Mouse (Mus musculus) limb, embryonic 10.5 days (tissue): Measurements from ENCODE around the gene Rtf1. TPM values are rescaled to one million over a fixed set of nuclear protein-coding genes. Genes with fewer than 3 reads are reported as not detected.
"Not testable (repeated sequence)": the region's sequence is repeated elsewhere in the genome, so short reads cannot be mapped to it uniquely, and the experiment has no call there.

ENCODE experiments used
- DNase-seq: peaks from one replicate; pipeline ENCODE4 v3.0.0-alpha.2; 2017; ENCODE audit warnings: low spot score
- H3K27ac ChIP-seq: fragments of 300-500 bp; sonication (generic); 2 replicates; pipeline ENCODE4 v1.5.1; 2016; ENCODE audit warnings: mild to moderate bottlenecking
- H3K27me3 ChIP-seq: fragments of 300-500 bp; sonication (generic); 2 replicates; pipeline ENCODE4 v1.6.1; 2016; ENCODE audit warnings: low read depth, mild to moderate bottlenecking; ENCODE audit not compliant: poor library complexity, severe bottlenecking
- H3K36me3 ChIP-seq: fragments of 300-500 bp; sonication (generic); 2 replicates; pipeline ENCODE4 v1.6.1; 2016; ENCODE audit warnings: mild to moderate bottlenecking, moderate library complexity
- H3K4me1 ChIP-seq: fragments of 300-500 bp; sonication (generic); 2 replicates; pipeline ENCODE4 v1.6.1; 2016
- H3K4me3 ChIP-seq: fragments of 300-500 bp; sonication (generic); 2 replicates; pipeline ENCODE4 v1.5.1; 2016; ENCODE audit warnings: mild to moderate bottlenecking, moderate library complexity
- H3K9me3 ChIP-seq: fragments of 300-500 bp; sonication (generic); replicated peaks from 2 replicates; pipeline ENCODE4 v1.6.1; 2016; ENCODE audit warnings: mild to moderate bottlenecking
- WGBS: fragments of 180-500 bp; shearing (Covaris S2); methylation state at CpG from one replicate; pipeline ENCODE4 v1.1.7; 2016; 5-methylcytosine and 5-hydroxymethylcytosine counted together
- polyA plus RNA-seq: library from polyadenylated mRNA; unstranded; fragments of >200 nt; fragmentation: Nextera tagmentation; extraction: Ambion mirVana; gene quantifications from 2 replicates; pipeline ENCODE4 v1.2.1, GENCODE M21; 2016

Gene Rtf1
- polyA plus RNA-seq, 1 experiment from 2014 or later: 65.4 TPM

DNA sequence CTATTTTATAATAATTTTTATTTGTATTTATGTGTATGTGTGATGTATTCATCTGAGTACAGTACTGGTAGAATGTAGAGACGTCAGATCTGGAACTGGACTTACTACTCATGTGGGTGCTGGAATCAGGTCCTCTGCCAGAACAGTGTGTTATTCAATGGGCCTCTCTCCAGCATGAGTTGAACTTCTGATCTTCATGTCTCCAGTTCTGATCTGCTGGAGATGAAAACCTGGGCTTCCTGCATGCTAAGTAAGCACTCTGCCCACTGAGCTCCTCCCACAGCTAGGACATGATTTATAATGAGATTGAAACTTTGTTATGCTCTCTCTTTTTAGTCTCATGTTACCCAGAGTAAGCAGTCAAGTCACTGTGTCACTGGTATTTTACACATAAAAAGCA lies 21.2 kb downstream of the Rtf1 start:
- WGBS: 91% methylated on average over 1 of the region's 1 CpGs

DNA sequence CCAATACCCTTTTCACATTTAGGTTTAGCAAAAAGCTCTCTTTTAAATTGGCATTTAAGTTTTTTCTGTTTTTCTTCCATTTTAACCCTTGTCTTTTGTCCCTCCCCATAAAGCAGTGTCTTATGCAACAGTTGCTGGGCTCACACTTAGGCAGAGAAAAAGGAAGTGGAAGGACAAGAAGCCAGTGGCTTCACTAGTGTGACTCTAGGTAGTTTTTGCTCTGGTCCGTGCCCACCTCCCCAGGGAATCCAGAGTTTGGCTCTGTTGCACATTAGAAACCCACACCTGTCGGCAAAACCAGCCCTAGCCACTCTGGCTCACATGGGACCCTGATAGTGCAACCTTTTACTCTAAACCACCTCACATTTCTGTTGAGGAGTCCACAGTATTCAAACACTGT lies 23.6 kb downstream of the Rtf1 start:
- DNase-seq: no peak
- H3K4me1 ChIP-seq: no peaks in the 10 kb centered on the region
- peaks cover 76% of the 10 kb centered on the region for H3K36me3 ChIP-seq
- H3K27me3 ChIP-seq: no peaks in the 10 kb centered on the region
- H3K4me3 ChIP-seq: no peak overlapping the region
- H3K27ac ChIP-seq: no peak overlapping the region
- H3K9me3 ChIP-seq: no peaks in the 10 kb centered on the region
- 92% methylated on average over 2 of the region's 2 CpGs for WGBS

More for the DNA sequence above, 21.2 kb downstream of the Rtf1 start:
- H3K27ac ChIP-seq: no peak overlapping the region
- no peaks in the 10 kb centered on the region for H3K9me3 ChIP-seq
- DNase-seq: no peak
- no peak overlapping the region for H3K4me3 ChIP-seq
- no peaks in the 10 kb centered on the region for H3K27me3 ChIP-seq
- H3K4me1 ChIP-seq: no peaks in the 10 kb centered on the region
- H3K36me3 ChIP-seq: peaks cover 70% of the 10 kb centered on the region

GRCm38 (mm10) chr2:119699962-119700361 lies 25.1 kb downstream of the Rtf1 start:
- Histone ChIP-seq H3K9me3 (no peaks in the 10 kb centered on the region), H3K27ac (no peak overlapping the region), H3K4me1 (no peaks in the 10 kb centered on the region), H3K36me3 (peaks cover 75% of the 10 kb centered on the region), H3K27me3 (no peaks in the 10 kb centered on the region), H3K4me3 (no peak overlapping the region)
- DNase-seq: no peak
- WGBS: 92% methylated on average over 3 of the region's 3 CpGs

DNA sequence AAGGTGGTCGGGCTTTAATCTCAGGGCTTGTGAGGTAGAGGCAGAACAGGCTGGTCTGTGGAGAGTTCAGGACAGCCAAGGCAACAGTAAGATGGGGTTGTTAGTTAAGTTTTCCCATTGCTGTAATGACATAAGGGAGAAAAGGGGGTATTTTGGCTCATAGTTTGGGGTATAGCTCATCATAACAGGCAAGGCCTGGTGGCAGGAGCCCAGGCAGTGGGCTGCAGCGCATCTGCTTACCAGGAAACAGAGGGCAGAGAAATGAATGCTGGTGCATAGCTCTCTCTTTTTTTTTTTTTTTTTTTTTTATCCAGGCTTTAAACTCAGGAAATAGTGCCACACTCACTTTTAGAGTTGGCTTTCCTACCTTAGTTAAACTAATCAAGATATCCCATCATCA lies 28.3 kb downstream of the Rtf1 start:
- WGBS: 88% methylated on average over 2 of the region's 2 CpGs

GRCm38 (mm10) chr2:119707676-119708075 lies 32.8 kb downstream of the Rtf1 start:
- WGBS: 87% methylated on average over 3 of the region's 3 CpGs
- H3K9me3 ChIP-seq: no peaks in the 10 kb centered on the region

More for the DNA sequence above, 28.3 kb downstream of the Rtf1 start:
- H3K4me3 ChIP-seq: no peak overlapping the region
- H3K4me1 ChIP-seq: no peaks in the 10 kb centered on the region
- H3K27me3 ChIP-seq: no peaks in the 10 kb centered on the region
- H3K9me3 ChIP-seq: no peaks in the 10 kb centered on the region
- no peak for DNase-seq
- H3K36me3 ChIP-seq: peaks cover 85% of the 10 kb centered on the region
- no peak overlapping the region for H3K27ac ChIP-seq

DNA sequence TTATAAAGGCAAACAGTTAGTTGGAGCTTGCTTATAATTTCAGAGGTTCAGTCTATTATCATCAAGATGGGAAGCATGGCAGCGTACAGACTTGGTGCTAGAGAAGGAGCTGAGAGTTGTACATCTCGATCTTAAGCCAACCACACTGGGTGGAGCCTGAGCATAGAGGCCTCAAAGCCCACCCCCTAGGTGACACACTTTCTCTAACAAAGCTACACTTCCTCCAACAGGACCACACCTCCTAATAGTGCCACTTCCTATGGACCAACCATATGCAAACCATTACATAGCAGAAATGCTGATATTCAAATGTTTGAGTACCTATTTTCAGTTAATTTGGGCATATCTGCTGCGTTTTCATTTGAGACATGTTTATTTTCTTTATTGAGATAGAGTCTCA lies 35.1 kb downstream of the Rtf1 start:
- H3K9me3 ChIP-seq: no peaks in the 10 kb centered on the region
- H3K4me3 ChIP-seq: no peak overlapping the region
- no peaks in the 10 kb centered on the region for H3K27me3 ChIP-seq
- 93% methylated on average over 3 of the region's 3 CpGs for WGBS
- peaks cover 93% of the 10 kb centered on the region for H3K36me3 ChIP-seq
- no peak for DNase-seq
- H3K27ac ChIP-seq: no peak overlapping the region
- no peaks in the 10 kb centered on the region for H3K4me1 ChIP-seq

More at GRCm38 (mm10) chr2:119707676-119708075, 32.8 kb downstream of the Rtf1 start:
- H3K4me1 ChIP-seq: no peaks in the 10 kb centered on the region
- DNase-seq: no peak
- H3K36me3 ChIP-seq: peaks cover 94% of the 10 kb centered on the region
- no peak overlapping the region for H3K4me3 ChIP-seq
- no peak overlapping the region for H3K27ac ChIP-seq
- H3K27me3 ChIP-seq: no peaks in the 10 kb centered on the region

DNA sequence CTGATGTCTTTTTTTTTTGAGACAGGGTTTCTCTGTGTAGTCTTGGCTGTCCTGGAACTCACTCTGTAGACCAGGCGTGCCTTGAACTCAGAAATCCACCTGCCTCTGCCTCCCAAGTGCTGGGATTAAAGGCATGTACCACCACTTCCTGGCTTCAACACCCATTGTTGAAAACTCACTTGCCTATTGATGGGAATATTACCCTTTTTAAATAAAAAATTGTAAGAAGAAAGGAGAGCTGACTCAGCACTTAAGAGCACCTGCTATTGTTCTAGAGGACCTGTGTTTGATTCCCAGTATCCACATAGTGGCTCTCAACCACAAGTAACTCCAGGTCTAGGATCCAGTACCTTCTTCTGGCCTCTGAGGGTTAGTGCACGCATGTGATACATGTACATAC lies 41.0 kb downstream of the Rtf1 start:
- 90% methylated on average over 2 of the region's 2 CpGs for WGBS
- peaks cover 96% of the 10 kb centered on the region for H3K36me3 ChIP-seq

GRCm38 (mm10) chr2:119721070-119721469 lies 46.2 kb downstream of the Rtf1 start:
- 96% methylated on average over 8 of the region's 8 CpGs for WGBS
- no peaks in the 10 kb centered on the region for H3K4me1 ChIP-seq
- H3K27me3 ChIP-seq: no peaks in the 10 kb centered on the region
- DNase-seq: no peak
- H3K36me3 ChIP-seq: peaks cover 98% of the 10 kb centered on the region
- H3K4me3 ChIP-seq: no peak overlapping the region
- no peaks in the 10 kb centered on the region for H3K9me3 ChIP-seq
- H3K27ac ChIP-seq: no peak overlapping the region

More for the DNA sequence above, 41.0 kb downstream of the Rtf1 start:
- not testable (repeated sequence) for DNase-seq, H3K4me1 ChIP-seq, H3K9me3 ChIP-seq, H3K27me3 ChIP-seq, H3K4me3 ChIP-seq, H3K27ac ChIP-seq

- Histone ChIP-seq H3K27ac (no peak overlapping the region), H3K27me3 (no peaks in the 10 kb centered on the region), H3K4me1 (no peaks in the 10 kb centered on the region), H3K4me3 (no peak overlapping the region), H3K36me3 (peaks cover 99% of the 10 kb centered on the region), H3K9me3 (no peaks in the 10 kb centered on the region)
- 94% methylated on average over 3 of the region's 3 CpGs for WGBS
- DNase-seq: no peak
These were observed 53.0 kb downstream of the Rtf1 start for GRCm38 (mm10) chr2:119727762-119728416.

- peaks cover 100% of the 10 kb centered on the region for H3K36me3 ChIP-seq
- no peak overlapping the region for H3K27ac ChIP-seq
- WGBS: 92% methylated on average over 4 of the region's 4 CpGs
- no peak overlapping the region for H3K4me3 ChIP-seq
- DNase-seq: no peak
- no peaks in the 10 kb centered on the region for H3K9me3 ChIP-seq
- peaks cover 3% of the 10 kb centered on the region for H3K27me3 ChIP-seq
- H3K4me1 ChIP-seq: no peaks in the 10 kb centered on the region
These were observed 55.9 kb downstream of the Rtf1 start for GRCm38 (mm10) chr2:119730735-119731134.

DNA sequence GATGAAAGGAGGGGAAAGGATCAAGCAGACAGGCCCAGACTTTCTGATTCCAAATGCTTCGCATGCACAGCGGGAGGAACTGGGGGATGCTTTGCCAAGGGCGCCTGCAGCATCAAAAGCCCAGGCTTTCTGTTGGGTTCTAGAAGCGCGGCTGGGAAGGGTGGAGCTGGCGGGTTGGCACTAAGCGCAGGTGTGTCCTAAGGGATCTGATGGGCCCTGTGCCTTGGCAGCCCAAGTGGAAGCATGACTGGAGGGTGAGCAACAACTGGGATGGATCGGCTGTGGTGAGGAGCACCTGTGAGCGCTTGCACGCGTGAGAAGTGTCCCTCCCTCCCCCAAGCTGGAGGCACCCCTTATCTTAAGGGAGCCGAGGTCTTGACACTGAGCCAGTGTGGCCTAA lies 62.3 kb downstream of the Rtf1 start:
- Histone ChIP-seq H3K27ac (no peak overlapping the region), H3K4me3 (no peak overlapping the region), H3K27me3 (peaks cover 54% of the 10 kb centered on the region), H3K4me1 (peaks cover 15% of the 10 kb centered on the region), H3K36me3 (peaks cover 38% of the 10 kb centered on the region), H3K9me3 (no peaks in the 10 kb centered on the region)
- no peak for DNase-seq
- WGBS: 20% methylated on average over 12 of the region's 12 CpGs

GRCm38 (mm10) chr2:119740567-119740966 lies 65.7 kb downstream of the Rtf1 start:
- H3K27me3 ChIP-seq: peaks cover 88% of the 10 kb centered on the region
- peaks cover 43% of the 10 kb centered on the region for H3K4me1 ChIP-seq
- no peaks in the 10 kb centered on the region for H3K9me3 ChIP-seq
- 22% methylated on average over 2 of the region's 2 CpGs for WGBS
- peaks cover 3% of the 10 kb centered on the region for H3K36me3 ChIP-seq
- H3K27ac ChIP-seq: no peak overlapping the region
- DNase-seq: no peak
- no peak overlapping the region for H3K4me3 ChIP-seq

GRCm38 (mm10) chr2:119741581-119742411 lies 66.9 kb downstream of the Rtf1 start, which contains the start of gene Itpka:
Gene Itpka, plus strand, starts transcription at chr2:119742337.
- H3K4me1 ChIP-seq: peaks cover 43% of the 10 kb centered on the region
- peaks cover 90% of the 10 kb centered on the region for H3K27me3 ChIP-seq
- WGBS: 2% methylated on average over 53 of the region's 53 CpGs
- DNase-seq: peak; percentile 90
- no peaks in the 10 kb centered on the region for H3K36me3 ChIP-seq
- H3K4me3 ChIP-seq: peak within 1 kb of the TSS; percentile 71
- H3K9me3 ChIP-seq: no peaks in the 10 kb centered on the region
- H3K27ac ChIP-seq: peak within 1 kb of the TSS; percentile 93
